Mouse (Mus musculus) hindbrain, embryonic 14.5 days (tissue): Measurements from ENCODE around the gene Paqr4. TPM values are rescaled to one million over a fixed set of nuclear protein-coding genes. Genes with fewer than 3 reads are reported as not detected.

ENCODE experiments used
- ATAC-seq: fragments of 200-750 bp; cut with Nextera tagmentation; 2 replicates; pipeline ENCODE4 v1.8.0; 2017; ENCODE audit warnings: moderate number of reproducible peaks, mild to moderate bottlenecking, moderate TSS enrichment, moderate library complexity; ENCODE audit not compliant: low FRiP score
- DNase-seq: peaks from one replicate; pipeline ENCODE4 v3.0.0-alpha.2; 2015; ENCODE audit warnings: low spot score
- H3K27ac ChIP-seq: fragments of 300-500 bp; sonication (generic); 2 replicates; pipeline ENCODE4 v1.5.1; 2014; ENCODE audit warnings: mild to moderate bottlenecking, moderate library complexity
- H3K27me3 ChIP-seq: fragments of 300-500 bp; sonication (generic); 2 replicates; pipeline ENCODE4 v1.6.1; 2014; ENCODE audit warnings: mild to moderate bottlenecking, low read length, mixed read lengths; ENCODE audit not compliant: control insufficient read depth, insufficient read depth
- H3K36me3 ChIP-seq: fragments of 300-500 bp; sonication (generic); replicated peaks from 2 replicates; pipeline ENCODE4 v1.6.1; 2014; ENCODE audit not compliant: control insufficient read depth, insufficient read depth
- H3K4me1 ChIP-seq: fragments of 300-500 bp; sonication (generic); replicated peaks from 2 replicates; pipeline ENCODE4 v1.6.1; 2014; ENCODE audit warnings: antibody characterized with exemption, low read length, mixed read lengths; ENCODE audit not compliant: control insufficient read depth, insufficient read depth
- H3K4me2 ChIP-seq: fragments of 300-500 bp; sonication (generic); replicated peaks from 2 replicates; pipeline ENCODE4 v1.6.1; 2014; ENCODE audit warnings: mild to moderate bottlenecking, moderate library complexity
- H3K4me3 ChIP-seq: fragments of 300-500 bp; sonication (generic); replicated peaks from 2 replicates; pipeline ENCODE4 v1.5.1; 2014; ENCODE audit warnings: mild to moderate bottlenecking, low read length
- H3K9ac ChIP-seq: fragments of 300-500 bp; sonication (generic); 2 replicates; pipeline ENCODE4 v1.6.1; 2014
- H3K9me3 ChIP-seq: fragments of 300-500 bp; sonication (generic); 2 replicates; pipeline ENCODE4 v1.6.1; 2016; ENCODE audit warnings: low read length; ENCODE audit not compliant: control insufficient read depth
- WGBS: fragments of 180-500 bp; shearing (Covaris S2); extraction: QIAGEN DNeasy Blood & Tissue Kit; methylation state at CpG from one replicate; pipeline ENCODE4 v1.1.7; 2014; 5-methylcytosine and 5-hydroxymethylcytosine counted together
- polyA plus RNA-seq: library from polyadenylated mRNA; unstranded; fragments of >200 nt; fragmentation: Nextera tagmentation; extraction: Ambion mirVana; gene quantifications from 2 replicates; pipeline ENCODE4 v1.2.1, GENCODE M21; 2014

Paqr4 gene
- polyA plus RNA-seq, 1 experiment from 2014 or later: 57.5 TPM

- H3K27me3 ChIP-seq: peaks cover 29% of the 10 kb centered on the region
- H3K27ac ChIP-seq: 0 out of 2 replicates have a peak overlapping the region, but pooled peaks have one; percentile 82
- WGBS: 20% methylated on average over 2 of the region's 2 CpGs
- peak overlapping the region; percentile 94 for H3K9ac ChIP-seq
- H3K4me1 ChIP-seq: peaks cover 15% of the 10 kb centered on the region
- H3K4me3 ChIP-seq: peak overlapping the region; percentile 91
- peak overlapping the region; percentile 70 for H3K4me2 ChIP-seq
- DNase-seq (no peak), ATAC-seq (no peak)
- peaks cover 23% of the 10 kb centered on the region; the same call in 1 of the 2 replicates for H3K36me3 ChIP-seq
- no peaks in the 10 kb centered on the region for H3K9me3 ChIP-seq
These were observed 1.8 kb downstream of the Paqr4 start for GRCm38 (mm10) chr17:23738836-23739201.

- H3K4me1 ChIP-seq: peaks cover 15% of the 10 kb centered on the region
- peaks cover 23% of the 10 kb centered on the region; the same call in 1 of the 2 replicates for H3K36me3 ChIP-seq
- peaks cover 18% of the 10 kb centered on the region for H3K27me3 ChIP-seq
- no peaks in the 10 kb centered on the region for H3K9me3 ChIP-seq
- no peak overlapping the region for H3K27ac ChIP-seq
- H3K4me3 ChIP-seq: no peak overlapping the region; the same call in 1 of the 2 replicates
- H3K9ac ChIP-seq: peak overlapping the region; percentile 94
- H3K4me2 ChIP-seq: peak overlapping the region; percentile 70
- DNase-seq (no peak), ATAC-seq (no peak)
- WGBS: 58% methylated on average over 15 of the region's 15 CpGs
These were observed 2.9 kb downstream of the Paqr4 start for GRCm38 (mm10) chr17:23737493-23738445.

- Histone ChIP-seq H3K27ac (no peak overlapping the region), H3K4me3 (no peak overlapping the region), H3K27me3 (no peaks in the 10 kb centered on the region), H3K9me3 (no peaks in the 10 kb centered on the region), H3K36me3 (peaks cover 23% of the 10 kb centered on the region; the same call in 1 of the 2 replicates), H3K4me2 (no peak overlapping the region), H3K9ac (no peak overlapping the region), H3K4me1 (peaks cover 15% of the 10 kb centered on the region)
- DNase-seq: no peak
- WGBS: 89% methylated on average over 1 of the region's 1 CpGs
- ATAC-seq: no peak
These were observed 6.3 kb downstream of the Paqr4 start for GRCm38 (mm10) chr17:23734341-23734740.

- Histone ChIP-seq H3K4me3 (no peak overlapping the region), H3K9ac (no peak overlapping the region), H3K36me3 (peaks cover 4% of the 10 kb centered on the region; the same call in 1 of the 2 replicates), H3K27me3 (no peaks in the 10 kb centered on the region), H3K27ac (no peak overlapping the region), H3K4me1 (peaks cover 3% of the 10 kb centered on the region; the same call in 1 of the 2 replicates), H3K4me2 (no peak overlapping the region), H3K9me3 (no peaks in the 10 kb centered on the region)
- ATAC-seq (no peak), DNase-seq (no peak)
- WGBS: 89% methylated on average over 1 of the region's 1 CpGs
These were observed 10.2 kb downstream of the Paqr4 start for GRCm38 (mm10) chr17:23730441-23730840.

GRCm38 (mm10) chr17:23726758-23727142 is 13.9 kb downstream of the Paqr4 start:
- peak overlapping the region; percentile 70; the same call in 1 of the 2 replicates for H3K27ac ChIP-seq
- peak overlapping the region; percentile 95 for H3K4me3 ChIP-seq
- WGBS: 0% methylated on average over 20 of the region's 20 CpGs
- H3K4me2 ChIP-seq: peak overlapping the region; percentile 94
- DNase-seq (peak; percentile 65), ATAC-seq (peak; percentile 80)
- H3K9ac ChIP-seq: peak overlapping the region; percentile 65
- H3K27me3 ChIP-seq: no peaks in the 10 kb centered on the region
- H3K36me3 ChIP-seq: no peaks in the 10 kb centered on the region
- H3K4me1 ChIP-seq: peaks cover 3% of the 10 kb centered on the region; the same call in 1 of the 2 replicates
- no peaks in the 10 kb centered on the region for H3K9me3 ChIP-seq

GRCm38 (mm10) chr17:23725999-23726757 is 14.5 kb downstream of the Paqr4 start, which contains the start of gene Pkmyt1:
Gene Pkmyt1, plus strand, starts transcription at chr17:23726336.
- Histone ChIP-seq H3K4me1 (peaks cover 3% of the 10 kb centered on the region; the same call in 1 of the 2 replicates), H3K4me2 (peak within 1 kb of the TSS; percentile 94), H3K4me3 (peak within 1 kb of the TSS; percentile 95), H3K9ac (peak within 1 kb of the TSS; percentile 65), H3K36me3 (no peaks in the 10 kb centered on the region), H3K27me3 (no peaks in the 10 kb centered on the region), H3K27ac (peak within 1 kb of the TSS; percentile 70), H3K9me3 (no peaks in the 10 kb centered on the region)
- WGBS: 2% methylated on average over 64 of the region's 73 CpGs
- DNase-seq (peak; percentile 95), ATAC-seq (peak; percentile 95)

- no peak for ATAC-seq
- WGBS: 67% methylated on average over 4 of the region's 4 CpGs
- H3K27ac ChIP-seq: no peak overlapping the region
These were observed 15.2 kb downstream of the Paqr4 start for GRCm38 (mm10) chr17:23725477-23725876.

GRCm38 (mm10) chr17:23722376-23723125 is 18.1 kb downstream of the Paqr4 start, which contains the start of gene 1520401A03Rik:
Gene 1520401A03Rik, minus strand, starts transcription at chr17:23722783.
- DNase-seq (no peak), ATAC-seq (no peak)
- H3K27me3 ChIP-seq: no peaks in the 10 kb centered on the region
- no peaks in the 10 kb centered on the region for H3K36me3 ChIP-seq
- H3K4me1 ChIP-seq: peaks cover 3% of the 10 kb centered on the region; the same call in 1 of the 2 replicates
- no peak within 1 kb of the TSS for H3K9ac ChIP-seq
- H3K9me3 ChIP-seq: no peaks in the 10 kb centered on the region
- H3K4me3 ChIP-seq: no peak within 1 kb of the TSS
- WGBS: 70% methylated on average over 7 of the region's 7 CpGs
- no peak within 1 kb of the TSS for H3K27ac ChIP-seq
- no peak within 1 kb of the TSS for H3K4me2 ChIP-seq

More at GRCm38 (mm10) chr17:23725477-23725876, 15.2 kb downstream of the Paqr4 start:
- H3K9me3 ChIP-seq: no peaks in the 10 kb centered on the region
- no peaks in the 10 kb centered on the region for H3K27me3 ChIP-seq
- DNase-seq: no peak
- H3K9ac ChIP-seq: peak overlapping the region; percentile 65
- peak overlapping the region; percentile 94 for H3K4me2 ChIP-seq
- H3K36me3 ChIP-seq: no peaks in the 10 kb centered on the region
- H3K4me1 ChIP-seq: peaks cover 3% of the 10 kb centered on the region; the same call in 1 of the 2 replicates
- H3K4me3 ChIP-seq: peak overlapping the region; percentile 95
